Mouse (Mus musculus) midbrain, embryonic 12.5 days (tissue): ENCODE measurements around the gene Elf3. TPM values are rescaled to one million over a fixed set of nuclear protein-coding genes. Genes with fewer than 3 reads are reported as not detected.

Experiments used
- ATAC-seq: fragments of 200-750 bp; cut with Nextera tagmentation; 2 replicates; pipeline ENCODE4 v1.8.0; 2017; ENCODE audit warnings: low read depth, moderate TSS enrichment, moderate library complexity; ENCODE audit not compliant: low FRiP score
- H3K27ac ChIP-seq: fragments of 300-500 bp; sonication (generic); replicated peaks from 2 replicates; pipeline ENCODE4 v1.5.1; 2016; ENCODE audit warnings: mild to moderate bottlenecking
- H3K27me3 ChIP-seq: fragments of 300-500 bp; sonication (generic); 2 replicates; pipeline ENCODE4 v1.6.1; 2016; ENCODE audit warnings: mild to moderate bottlenecking
- H3K36me3 ChIP-seq: fragments of 300-500 bp; sonication (generic); 2 replicates; pipeline ENCODE4 v1.6.1; 2016
- H3K4me1 ChIP-seq: fragments of 300-500 bp; sonication (generic); 2 replicates; pipeline ENCODE4 v1.6.1; 2016
- H3K4me2 ChIP-seq: fragments of 300-500 bp; sonication (generic); replicated peaks from 2 replicates; pipeline ENCODE4 v1.6.1; 2016; ENCODE audit warnings: mild to moderate bottlenecking, moderate library complexity
- H3K4me3 ChIP-seq: fragments of 300-500 bp; sonication (generic); 2 replicates; pipeline ENCODE4 v1.5.1; 2016; ENCODE audit warnings: mild to moderate bottlenecking
- H3K9ac ChIP-seq: fragments of 300-500 bp; sonication (generic); replicated peaks from 2 replicates; pipeline ENCODE4 v1.6.1; 2016; ENCODE audit warnings: mild to moderate bottlenecking, moderate library complexity
- H3K9me3 ChIP-seq: fragments of 300-500 bp; sonication (generic); 2 replicates; pipeline ENCODE4 v1.6.1; 2016; ENCODE audit warnings: mild to moderate bottlenecking
- WGBS: fragments of 180-500 bp; shearing (Covaris S2); methylation state at CpG from one replicate; pipeline ENCODE4 v1.1.7; 2016; 5-methylcytosine and 5-hydroxymethylcytosine counted together
- polyA plus RNA-seq: library from polyadenylated mRNA; unstranded; fragments of >200 nt; fragmentation: Nextera tagmentation; extraction: Ambion mirVana; gene quantifications from 2 replicates; pipeline ENCODE4 v1.2.1, GENCODE M21; 2016

Gene Elf3
- 0.52 and 0.70 TPM in 2 replicates for polyA plus RNA-seq

DNA sequence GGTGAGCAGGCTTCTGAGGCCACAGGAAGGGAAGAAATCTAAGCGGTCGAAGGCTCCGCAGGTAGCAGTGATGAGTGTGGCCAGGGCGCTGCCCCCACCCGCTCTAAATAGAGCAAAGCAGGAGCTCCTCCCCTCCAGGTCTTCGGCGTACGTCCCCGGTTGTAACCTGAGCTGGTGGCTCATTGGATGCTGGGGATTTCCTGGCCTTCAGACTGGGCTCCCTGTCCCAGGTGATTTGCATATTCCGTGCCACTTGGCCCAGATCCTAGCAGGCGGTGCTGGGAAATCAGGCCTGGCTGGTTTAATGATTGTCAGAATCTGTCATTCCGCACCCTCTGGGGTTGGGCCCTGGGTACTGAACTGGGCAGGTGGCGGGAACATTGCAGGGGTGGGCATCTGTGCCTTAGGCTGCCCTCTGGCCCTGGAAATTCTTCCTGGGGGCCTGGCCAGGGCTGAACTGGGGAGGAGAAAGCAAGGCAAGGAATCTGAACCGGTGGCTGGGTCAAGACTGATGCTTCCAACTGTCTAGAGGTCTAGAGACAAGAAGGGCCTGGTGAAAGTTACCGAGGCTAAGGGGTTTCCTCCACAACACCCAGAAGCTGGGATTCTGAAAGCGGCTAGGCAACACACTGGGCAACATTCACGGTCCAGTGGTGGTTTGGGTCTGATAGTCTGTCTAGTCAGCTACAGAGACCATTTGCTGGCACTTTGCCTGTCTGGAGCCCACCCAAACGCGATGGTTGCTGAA lies at the start of gene Elf3:
Gene Elf3, minus strand, starts transcription at position 189 of the 748 bp plus-strand sequence.
- Histone ChIP-seq H3K9me3 (no peaks in the 10 kb centered on the region), H3K27me3 (peaks cover 10% of the 10 kb centered on the region; the same call in 1 of the 2 replicates), H3K4me1 (peaks cover 10% of the 10 kb centered on the region), H3K4me2 (peak within 1 kb of the TSS; percentile 47), H3K36me3 (peaks cover 19% of the 10 kb centered on the region), H3K4me3 (peak within 1 kb of the TSS; percentile 13; the same call in 1 of the 2 replicates), H3K27ac (0 out of 2 replicates have a peak within 1 kb of the TSS, but pooled peaks have one; percentile 11), H3K9ac (peak within 1 kb of the TSS; percentile 17; the same call in 1 of the 2 replicates)
- ATAC-seq, result peak; percentile 39
- WGBS, result 5% methylated on average over 19 of the region's 19 CpGs

DNA sequence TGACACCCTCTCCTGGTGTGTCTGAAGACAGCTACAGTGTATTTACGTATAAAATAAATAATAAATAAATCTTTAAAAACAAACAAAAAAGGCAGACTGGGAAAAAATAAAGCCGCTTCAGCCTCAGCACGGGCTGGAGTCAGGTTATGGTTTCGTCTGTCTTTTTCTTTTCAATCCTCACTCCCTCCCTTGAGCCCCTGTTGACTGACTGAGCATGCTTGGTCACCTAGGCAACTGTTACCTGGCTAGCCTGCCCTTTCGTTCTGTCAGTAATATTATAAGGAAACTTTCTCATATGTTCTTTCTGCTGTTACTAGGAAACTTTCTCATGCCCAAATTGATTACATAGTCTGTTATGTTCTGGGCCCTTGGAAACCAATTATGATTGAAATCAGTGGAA lies 32.5 kb upstream of the Elf3 start:
- ATAC-seq, result no peak
- Histone ChIP-seq H3K36me3 (peaks cover 25% of the 10 kb centered on the region), H3K27me3 (no peaks in the 10 kb centered on the region), H3K4me2 (no peak overlapping the region), H3K4me1 (no peaks in the 10 kb centered on the region), H3K4me3 (no peak overlapping the region), H3K9me3 (no peaks in the 10 kb centered on the region), H3K9ac (no peak overlapping the region), H3K27ac (no peak overlapping the region)
- WGBS, result 84% methylated on average over 5 of the region's 5 CpGs

DNA sequence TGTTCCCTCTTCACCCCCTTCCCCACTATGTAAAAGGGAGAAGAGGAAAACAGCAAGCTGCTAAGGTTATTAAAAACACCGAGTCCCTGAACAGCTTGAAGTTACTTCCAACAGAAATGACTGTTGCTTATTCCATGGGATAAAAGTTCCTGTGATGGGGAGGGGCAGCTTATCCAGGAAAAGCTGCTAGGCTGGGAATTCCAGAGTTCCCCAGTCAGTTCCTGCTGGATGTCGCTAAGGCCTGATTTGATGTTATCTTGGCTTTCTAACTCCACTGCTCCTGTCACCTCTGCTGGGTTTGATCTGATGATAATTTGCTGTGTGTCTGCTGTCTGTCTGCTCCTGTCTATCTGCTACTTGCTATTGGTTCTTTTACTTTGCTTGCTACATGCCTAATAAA lies 27.9 kb upstream of the Elf3 start:
- H3K27me3 ChIP-seq, result no peaks in the 10 kb centered on the region
- H3K4me2 ChIP-seq, result no peak overlapping the region
- no peak overlapping the region for H3K9ac ChIP-seq
- 80% methylated on average over 2 of the region's 2 CpGs for WGBS
- H3K4me3 ChIP-seq, result no peak overlapping the region
- peaks cover 22% of the 10 kb centered on the region for H3K4me1 ChIP-seq
- H3K36me3 ChIP-seq, result no peaks in the 10 kb centered on the region
- ATAC-seq, result no peak
- no peak overlapping the region for H3K27ac ChIP-seq
- no peaks in the 10 kb centered on the region for H3K9me3 ChIP-seq

DNA sequence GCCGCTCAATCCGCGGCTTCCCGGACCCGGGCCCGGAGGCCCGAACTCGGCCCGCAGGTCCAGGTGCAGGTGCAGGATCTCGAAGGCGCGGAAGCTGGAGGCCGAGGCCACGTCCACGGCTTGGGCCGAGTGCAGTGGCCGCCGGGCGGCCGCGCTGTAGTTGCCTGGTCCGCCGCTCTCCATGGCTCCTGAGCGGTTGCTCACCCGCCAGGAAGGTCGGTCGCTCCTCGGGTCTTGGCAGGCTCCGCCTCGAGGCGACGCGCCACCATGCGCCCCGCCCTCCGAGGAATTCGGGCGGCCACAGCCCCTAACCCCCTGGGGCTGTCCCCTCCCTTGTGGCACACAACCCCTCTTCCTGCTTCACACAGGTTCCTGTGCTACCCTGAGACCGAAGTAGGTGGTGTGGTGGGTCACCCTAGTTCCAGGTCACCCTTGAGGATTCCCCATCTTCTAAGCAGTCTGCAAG lies 25.5 kb upstream of the Elf3 start, which contains the start of gene Rnpep:
Gene Rnpep, minus strand, starts transcription at position 259 of the 466 bp plus-strand sequence.
- H3K27me3 ChIP-seq, result no peaks in the 10 kb centered on the region
- peak within 1 kb of the TSS; percentile 79 for H3K4me2 ChIP-seq
- peaks cover 23% of the 10 kb centered on the region for H3K4me1 ChIP-seq
- H3K4me3 ChIP-seq, result peak within 1 kb of the TSS; percentile 61
- H3K9ac ChIP-seq, result peak within 1 kb of the TSS; percentile 80
- ATAC-seq, result peak; percentile 94
- H3K36me3 ChIP-seq, result 0 out of 2 replicates have a peak, but pooled peaks cover 6% of the 10 kb centered on the region
- WGBS, result under 1% methylated on average over 36 of the region's 39 CpGs
- peak within 1 kb of the TSS; percentile 79 for H3K27ac ChIP-seq
- H3K9me3 ChIP-seq, result no peaks in the 10 kb centered on the region

DNA sequence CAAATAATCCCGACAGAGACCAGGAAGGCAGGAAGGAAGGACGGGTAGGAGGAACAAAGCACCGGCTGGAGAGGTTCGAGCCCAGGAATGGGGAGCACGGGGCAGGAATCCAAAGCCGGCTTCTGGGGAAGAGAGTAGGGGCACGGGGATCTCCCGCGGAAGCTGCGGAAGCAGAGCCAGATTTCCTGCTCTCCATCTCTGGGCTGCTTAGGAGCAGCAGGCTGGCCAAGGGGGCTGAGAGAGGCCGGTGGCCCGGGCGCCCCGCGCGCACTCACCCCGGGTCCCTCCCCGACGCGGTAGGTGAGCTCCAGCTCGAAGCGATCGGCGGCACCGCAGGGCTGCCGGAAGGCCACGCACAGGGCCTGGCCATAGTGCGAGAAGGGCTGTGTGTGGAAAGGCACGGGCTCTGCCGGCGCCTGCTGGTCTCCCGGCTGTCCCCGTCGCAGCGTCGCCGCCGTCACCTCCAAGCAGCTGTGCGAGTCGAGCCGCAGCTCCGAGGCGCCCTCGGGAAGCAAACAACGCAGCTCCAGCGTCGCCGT lies 25.0 kb upstream of the Elf3 start:
- no peaks in the 10 kb centered on the region for H3K9me3 ChIP-seq
- H3K36me3 ChIP-seq, result peaks cover 9% of the 10 kb centered on the region
- under 1% methylated on average over 48 of the region's 48 CpGs for WGBS
- peak overlapping the region; percentile 79 for H3K4me2 ChIP-seq
- H3K27ac ChIP-seq, result peak overlapping the region; percentile 79
- peak; percentile 85 for ATAC-seq
- peak overlapping the region; percentile 80 for H3K9ac ChIP-seq
- peaks cover 23% of the 10 kb centered on the region for H3K4me1 ChIP-seq
- peak overlapping the region; percentile 61 for H3K4me3 ChIP-seq
- no peaks in the 10 kb centered on the region for H3K27me3 ChIP-seq

DNA sequence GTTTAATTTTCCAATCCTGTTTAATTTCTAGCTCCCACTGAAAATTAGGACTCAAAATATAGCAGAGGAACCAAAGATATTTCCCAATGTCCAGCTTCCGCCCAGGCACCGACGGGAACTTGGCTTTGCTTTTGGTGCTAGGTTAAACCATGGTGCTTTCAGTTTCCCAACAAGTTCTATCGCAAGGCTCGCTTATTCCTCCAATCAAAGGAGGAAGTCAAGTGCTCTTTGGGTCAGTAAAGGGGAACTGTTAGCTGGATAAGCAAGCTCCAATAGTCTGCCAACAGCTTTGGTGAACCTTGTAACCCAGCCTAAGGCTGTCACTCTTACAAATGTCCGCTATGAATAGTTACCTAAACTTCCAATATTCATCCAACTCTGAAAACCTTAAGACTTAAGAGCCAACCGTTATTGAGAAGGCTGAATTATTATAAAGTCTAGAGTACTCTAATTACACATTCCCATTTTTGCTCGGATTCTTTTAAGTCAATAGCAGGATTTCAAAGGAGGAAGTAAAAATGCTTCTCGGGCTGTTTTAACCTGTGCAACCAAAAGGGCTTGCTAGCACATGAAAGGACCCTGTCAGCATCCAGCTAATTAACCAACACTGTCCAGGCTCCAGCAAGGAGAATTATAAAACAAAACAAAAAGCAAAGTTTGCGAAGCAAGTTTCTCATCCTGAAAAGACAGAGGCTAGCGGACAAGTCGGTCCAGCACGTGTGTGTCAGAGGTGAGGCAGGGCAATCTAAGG lies 24.3 kb upstream of the Elf3 start:
- WGBS, result 44% methylated on average over 13 of the region's 13 CpGs
- Histone ChIP-seq H3K4me1 (peaks cover 23% of the 10 kb centered on the region), H3K9ac (peak overlapping the region; percentile 80), H3K27ac (peak overlapping the region; percentile 79), H3K4me3 (peak overlapping the region; percentile 61), H3K9me3 (no peaks in the 10 kb centered on the region), H3K27me3 (no peaks in the 10 kb centered on the region), H3K4me2 (peak overlapping the region; percentile 79), H3K36me3 (peaks cover 16% of the 10 kb centered on the region)
- no peak for ATAC-seq

DNA sequence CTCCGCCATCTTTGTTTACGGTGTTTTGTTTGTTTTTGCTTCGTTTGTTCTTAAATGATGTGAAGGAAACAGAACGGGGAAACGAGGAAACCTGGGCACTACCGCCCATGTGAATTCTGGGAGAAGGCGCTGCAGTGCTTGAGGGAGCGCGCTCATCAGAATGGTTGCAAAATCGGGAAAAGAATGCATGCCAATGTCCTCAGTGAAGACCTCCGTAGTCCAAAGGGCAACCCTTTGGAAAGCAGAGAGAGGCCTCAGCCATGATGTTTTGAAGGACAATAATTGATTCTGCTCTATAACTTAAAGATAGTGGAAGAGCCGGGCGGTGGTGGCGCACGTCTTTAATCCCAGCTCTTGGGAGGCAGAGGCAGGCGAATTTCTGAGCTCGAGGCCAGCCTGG lies 23.5 kb upstream of the Elf3 start:
- H3K36me3 ChIP-seq, result peaks cover 24% of the 10 kb centered on the region

DNA sequence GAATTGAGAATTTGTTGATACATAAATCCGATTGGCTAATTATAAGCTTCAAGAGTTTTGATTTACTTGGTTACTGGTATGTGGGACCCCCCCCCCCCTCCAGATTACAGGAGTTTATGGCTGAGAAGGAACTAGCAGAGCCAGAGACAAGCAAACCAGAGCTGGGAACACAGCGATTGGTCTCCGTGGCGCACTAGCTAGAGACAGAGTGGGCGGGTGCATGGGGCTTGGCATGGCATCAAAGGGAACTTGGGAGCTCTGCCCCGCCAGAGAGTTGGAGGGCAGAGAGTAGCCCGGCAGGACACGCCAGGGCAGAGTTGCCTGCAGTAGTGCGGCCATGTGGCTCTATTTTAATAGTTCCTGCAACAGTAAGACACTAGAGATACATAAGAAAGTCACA lies 22.3 kb upstream of the Elf3 start:
- 86% methylated on average over 9 of the region's 9 CpGs for whole genome bisulfite sequencing
- no peak for ATAC-seq
- Histone ChIP-seq H3K4me1 (peaks cover 23% of the 10 kb centered on the region), H3K27ac (no peak overlapping the region), H3K27me3 (no peaks in the 10 kb centered on the region), H3K9ac (no peak overlapping the region), H3K4me3 (no peak overlapping the region), H3K9me3 (no peaks in the 10 kb centered on the region), H3K4me2 (no peak overlapping the region), H3K36me3 (peaks cover 35% of the 10 kb centered on the region)

More for the DNA sequence above, 23.5 kb upstream of the Elf3 start:
- WGBS, result 95% methylated on average over 17 of the region's 17 CpGs
- no peaks in the 10 kb centered on the region for H3K27me3 ChIP-seq
- no peaks in the 10 kb centered on the region for H3K9me3 ChIP-seq
- no peak overlapping the region for H3K9ac ChIP-seq
- no peak for ATAC-seq
- no peak overlapping the region for H3K27ac ChIP-seq
- no peak overlapping the region for H3K4me2 ChIP-seq
- peaks cover 23% of the 10 kb centered on the region for H3K4me1 ChIP-seq
- H3K4me3 ChIP-seq, result no peak overlapping the region

DNA sequence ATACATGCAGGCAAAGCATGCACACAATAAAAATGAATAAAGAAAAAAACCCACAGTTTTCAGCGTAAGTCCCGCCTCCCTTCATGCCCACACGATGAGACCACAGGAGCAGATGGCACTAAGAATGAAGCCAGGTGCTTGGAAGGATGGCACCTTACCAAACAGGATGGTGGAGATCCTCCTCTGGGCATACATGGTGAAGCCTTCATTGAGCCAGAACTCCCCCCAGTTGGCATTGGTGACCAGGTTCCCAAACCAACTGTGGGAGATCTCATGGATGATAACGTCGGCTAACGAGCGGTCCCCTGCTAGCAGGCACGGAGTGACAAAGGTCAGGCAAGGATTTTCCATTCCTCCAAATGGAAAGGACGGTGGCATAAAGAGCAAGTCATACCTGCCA lies 13.0 kb upstream of the Elf3 start:
- H3K36me3 ChIP-seq, result peaks cover 62% of the 10 kb centered on the region
- no peaks in the 10 kb centered on the region for H3K4me1 ChIP-seq

DNA sequence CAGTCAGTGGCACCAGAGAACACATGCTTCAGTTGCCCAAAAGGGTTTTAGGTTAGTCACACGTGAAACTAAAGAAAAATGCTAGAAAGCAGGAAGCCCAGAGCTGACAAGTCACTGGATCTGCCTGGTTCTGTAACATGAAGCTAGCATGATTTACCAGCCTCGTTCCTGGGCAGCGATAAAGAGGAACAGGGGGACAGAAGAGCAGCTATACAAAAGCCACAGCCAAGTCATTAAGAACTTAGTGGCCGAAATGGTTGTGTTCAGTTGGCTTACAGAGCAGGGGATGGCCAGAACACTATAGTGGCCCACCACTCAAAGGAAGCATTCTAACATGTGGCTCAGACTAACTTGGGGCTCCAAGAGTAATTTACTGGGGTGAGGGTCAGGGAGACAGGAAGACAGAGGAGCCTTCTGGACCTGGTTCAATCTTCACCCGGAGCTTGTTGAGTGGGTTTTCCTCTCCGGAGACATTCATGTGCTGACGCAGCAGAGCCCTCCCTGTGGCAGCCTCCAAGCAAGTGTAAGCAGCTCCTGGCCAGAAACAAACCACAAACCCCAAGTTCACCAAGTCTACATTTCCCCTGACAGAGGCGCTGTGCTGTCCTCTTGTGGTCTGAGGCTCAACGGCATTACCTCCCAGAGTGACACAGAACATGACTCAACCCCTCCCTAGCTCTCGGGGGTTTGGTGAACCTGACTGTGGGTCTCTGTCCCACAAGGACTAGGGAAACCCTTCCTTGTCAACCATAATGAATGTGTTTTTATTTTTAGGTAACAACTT lies 9.5 kb upstream of the Elf3 start:
- Histone ChIP-seq H3K4me2 (no peak overlapping the region), H3K9me3 (no peaks in the 10 kb centered on the region), H3K4me3 (no peak overlapping the region), H3K36me3 (peaks cover 77% of the 10 kb centered on the region), H3K4me1 (no peaks in the 10 kb centered on the region), H3K27ac (no peak overlapping the region), H3K27me3 (no peaks in the 10 kb centered on the region), H3K9ac (no peak overlapping the region)
- 90% methylated on average over 10 of the region's 10 CpGs for WGBS
- no peak for ATAC-seq

More for the DNA sequence above, 13.0 kb upstream of the Elf3 start:
- no peak overlapping the region for H3K27ac ChIP-seq
- H3K27me3 ChIP-seq, result no peaks in the 10 kb centered on the region
- H3K9me3 ChIP-seq, result no peaks in the 10 kb centered on the region
- no peak for ATAC-seq
- no peak overlapping the region for H3K4me2 ChIP-seq
- 89% methylated on average over 9 of the region's 9 CpGs for WGBS
- no peak overlapping the region for H3K4me3 ChIP-seq
- H3K9ac ChIP-seq, result no peak overlapping the region

DNA sequence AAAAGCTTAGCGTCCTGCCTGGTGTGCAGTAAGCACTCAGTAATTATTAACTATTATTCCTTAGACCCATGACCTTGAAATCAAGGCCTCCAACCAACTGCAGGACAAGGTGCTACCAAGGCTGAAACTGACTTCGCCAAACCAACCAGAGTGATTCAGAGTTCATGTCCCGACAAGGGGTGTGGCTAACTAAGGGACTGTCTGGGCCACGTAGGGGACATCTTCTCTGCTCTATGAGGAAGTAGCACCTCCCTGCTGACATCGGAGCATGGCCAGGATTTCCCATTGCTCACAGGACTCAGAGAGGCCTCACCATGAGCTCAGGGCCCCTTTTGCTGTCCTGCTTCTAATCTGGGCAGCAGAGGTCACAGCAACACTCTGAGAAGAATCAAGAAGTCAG lies 7.5 kb upstream of the Elf3 start:
- Histone ChIP-seq H3K27ac (no peak overlapping the region), H3K9me3 (no peaks in the 10 kb centered on the region), H3K9ac (no peak overlapping the region), H3K4me2 (no peak overlapping the region), H3K4me1 (no peaks in the 10 kb centered on the region), H3K4me3 (no peak overlapping the region), H3K36me3 (peaks cover 71% of the 10 kb centered on the region), H3K27me3 (no peaks in the 10 kb centered on the region)
- ATAC-seq, result no peak
- WGBS, result 88% methylated on average over 5 of the region's 5 CpGs
